Comparison of ENCODE assay signal across 17 mouse cellular contexts in the genomic region with DNA sequence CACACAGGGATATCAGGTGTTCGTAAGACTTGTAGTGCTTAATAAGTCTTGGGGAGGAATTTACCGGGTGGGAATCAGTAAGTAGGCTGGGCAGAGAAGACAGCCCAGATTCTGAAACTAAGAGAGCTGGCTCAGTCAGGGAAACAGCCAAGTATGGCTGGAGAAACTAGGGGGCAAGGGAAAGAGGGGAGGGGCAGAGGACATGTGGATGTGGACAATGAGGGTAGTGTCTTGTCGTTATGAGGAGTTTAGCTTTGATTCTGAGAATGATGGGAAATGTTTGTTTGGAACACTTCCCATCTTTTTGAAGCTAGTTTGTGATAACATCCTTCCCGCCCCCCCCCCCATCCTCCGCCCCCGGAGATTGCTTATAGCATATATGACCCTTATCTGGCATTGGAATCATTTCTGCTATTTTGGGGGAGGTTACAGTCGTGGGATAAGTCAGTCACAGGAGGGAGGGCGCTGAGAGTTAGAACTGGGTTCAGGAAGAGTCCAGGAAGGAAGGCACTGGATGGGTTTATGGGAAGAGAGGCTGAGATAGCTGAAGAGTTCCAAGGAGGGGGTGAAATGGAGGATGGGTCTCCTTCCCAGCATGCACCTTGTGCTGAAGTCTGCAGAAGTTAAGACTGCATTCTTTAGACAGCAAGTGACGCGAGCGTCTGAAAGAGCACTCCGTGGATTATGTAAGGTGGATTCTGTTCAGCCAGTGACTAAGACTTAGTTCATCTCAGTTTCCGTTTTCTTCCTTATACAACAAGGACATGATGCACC. TPM values are rescaled to one million over a fixed set of nuclear protein-coding genes. Genes with fewer than 3 reads are reported as not detected.
DNase-seq lines count a peak whose midpoint lies in the region; ATAC-seq and TF ChIP-seq lines count a peak whose summit lies in the region.
"Had no signal": no experiment of that assay in that cellular context is flagged by ENCODE, and none has a peak within 500 bp of the region (broad histone marks: within the 10 kb centered on the region; RNA-seq: fewer than 3 reads in every experiment).

No protein-coding gene starts in this region.

- no peak for DNase-seq in frontal cortex, postnatal 25 days (ENCODE audit: low spot score in 2 of 2)
- peak; percentile 56 for DNase-seq in kidney, postnatal 0 days (ENCODE audit: low spot score)
- DNase-seq in kidney, adult 11 months = no peak
- peak; percentile 14 for DNase-seq in 416B (ENCODE audit: low read depth)
- DNase-seq in hindbrain, embryonic 14.5 days (ENCODE audit: low spot score) = no peak
- no peak for DNase-seq in left cerebral cortex, adult 2 months (ENCODE audit: extremely low spot score in 1 of 2, low spot score in 2 of 2)
- DNase-seq: B cell, adult 2 months; cerebellum, adult 11-12 months; gastrocnemius, adult 2 months had no signal

- intact Hi-C loops in left cerebral cortex, adult 2 months (cut with DNase I) = no loop called here

- peak overlapping the region; percentile 19; the same call in 1 of the 2 replicates for H3K27ac ChIP-seq in kidney, postnatal 0 days
- peak overlapping the region; percentile 79 for H3K27ac ChIP-seq in liver, embryonic 12.5 days
- H3K27ac ChIP-seq in hindbrain, embryonic 14.5 days = no peak overlapping the region
- no peak overlapping the region; the same call in 1 of the 2 replicates for H3K27ac ChIP-seq in left cerebral cortex, adult 2 months
- H3K27ac ChIP-seq: embryonic facial prominence, embryonic 15.5 days; forebrain, embryonic 15.5 days; gastrocnemius, adult 2 months; hindbrain, embryonic 10.5 days; macrophage; midbrain, embryonic 15.5 days had no signal

- no peaks in the 10 kb centered on the region for H3K27me3 ChIP-seq in kidney, postnatal 0 days (ENCODE audit: insufficient read depth, low read length)
- no peaks in the 10 kb centered on the region for H3K27me3 ChIP-seq in liver, embryonic 12.5 days (replicated peaks)
- no peaks in the 10 kb centered on the region for H3K27me3 ChIP-seq in hindbrain, embryonic 14.5 days (ENCODE audit: control insufficient read depth, insufficient read depth, low read length)
- H3K27me3 ChIP-seq: embryonic facial prominence, embryonic 15.5 days; forebrain, embryonic 15.5 days; midbrain, embryonic 15.5 days had no signal

- 0 out of 2 replicates have a peak, but pooled peaks cover 3% of the 10 kb centered on the region for H3K36me3 ChIP-seq in kidney, postnatal 0 days (ENCODE audit: insufficient read depth, low read length)
- peaks cover 8% of the 10 kb centered on the region; the same call in 1 of the 2 replicates for H3K36me3 ChIP-seq in liver, embryonic 12.5 days
- H3K36me3 ChIP-seq in hindbrain, embryonic 14.5 days (replicated peaks; ENCODE audit: control insufficient read depth, insufficient read depth) = no peaks in the 10 kb centered on the region
- H3K36me3 ChIP-seq: embryonic facial prominence, embryonic 15.5 days; forebrain, embryonic 15.5 days; midbrain, embryonic 15.5 days had no signal

- no peaks in the 10 kb centered on the region; the same call in 1 of the 2 replicates for H3K9me3 ChIP-seq in kidney, postnatal 0 days (replicated peaks; ENCODE audit: low read length)
- no peaks in the 10 kb centered on the region for H3K9me3 ChIP-seq in liver, embryonic 12.5 days (replicated peaks)
- no peaks in the 10 kb centered on the region for H3K9me3 ChIP-seq in hindbrain, embryonic 14.5 days (ENCODE audit: control insufficient read depth, low read length)
- H3K9me3 ChIP-seq: embryonic facial prominence, embryonic 15.5 days; forebrain, embryonic 15.5 days; hindbrain, embryonic 10.5 days; midbrain, embryonic 15.5 days had no signal

- peaks cover 4% of the 10 kb centered on the region for H3K4me1 ChIP-seq in kidney, postnatal 0 days (replicated peaks; ENCODE audit: insufficient read depth, low read length)
- H3K4me1 ChIP-seq in liver, embryonic 12.5 days = peaks cover 88% of the 10 kb centered on the region
- H3K4me1 ChIP-seq in hindbrain, embryonic 14.5 days (replicated peaks; ENCODE audit: control insufficient read depth, insufficient read depth, low read length) = peaks cover 4% of the 10 kb centered on the region; the same call in 1 of the 2 replicates
- H3K4me1 ChIP-seq: embryonic facial prominence, embryonic 15.5 days; forebrain, embryonic 15.5 days; midbrain, embryonic 15.5 days had no signal

- 66% methylated on average over 13 of the region's 13 CpGs for WGBS in kidney, postnatal 0 days
- WGBS in liver, embryonic 12.5 days (ENCODE audit: insufficient replicate concordance) = 65% methylated on average over 13 of the region's 13 CpGs
- 92% methylated on average over 13 of the region's 13 CpGs for WGBS in hindbrain, embryonic 14.5 days

- no peak overlapping the region for H3K4me2 ChIP-seq in kidney, postnatal 0 days (ENCODE audit: low read length)
- peak overlapping the region; percentile 49 for H3K4me2 ChIP-seq in liver, embryonic 12.5 days
- no peak overlapping the region for H3K4me2 ChIP-seq in hindbrain, embryonic 14.5 days (replicated peaks)
- H3K4me2 ChIP-seq: embryonic facial prominence, embryonic 15.5 days; forebrain, embryonic 15.5 days; midbrain, embryonic 15.5 days had no signal

- TF ChIP-seq CTCF in kidney, postnatal 0 days (IDR thresholded peaks at IDR 0.05; ENCODE audit: low read depth) = no peak
- no peak for TF ChIP-seq CTCF in left cerebral cortex, adult 2 months (IDR thresholded peaks at IDR 0.05)

- no peak overlapping the region for H3K9ac ChIP-seq in kidney, postnatal 0 days (ENCODE audit: low read depth, low read length)
- H3K9ac ChIP-seq in liver, embryonic 12.5 days = peak overlapping the region; percentile 36; the same call in 1 of the 2 replicates
- no peak overlapping the region for H3K9ac ChIP-seq in hindbrain, embryonic 14.5 days
- H3K9ac ChIP-seq: embryonic facial prominence, embryonic 15.5 days; forebrain, embryonic 15.5 days; midbrain, embryonic 15.5 days had no signal

- peak; percentile 79 for ATAC-seq in frontal cortex, adult (ENCODE audit: low TSS enrichment)
- ATAC-seq in kidney, postnatal 0 days (replicated peaks; ENCODE audit: low FRiP score, low read depth) = no peak
- peak; percentile 19; the same call in 1 of the 2 replicates for ATAC-seq in liver, embryonic 12.5 days
- ATAC-seq in hindbrain, embryonic 14.5 days (ENCODE audit: low FRiP score) = no peak
- ATAC-seq: forebrain, embryonic 15.5 days; inflammation-experienced regulatory T-cells, adult 6 months; midbrain, embryonic 15.5 days had no signal

- no peak overlapping the region for H3K4me3 ChIP-seq in kidney, postnatal 0 days (replicated peaks; ENCODE audit: low read depth, low read length)
- no peak overlapping the region for H3K4me3 ChIP-seq in liver, embryonic 12.5 days
- no peak overlapping the region for H3K4me3 ChIP-seq in hindbrain, embryonic 14.5 days (replicated peaks; ENCODE audit: low read length)
- no peak overlapping the region for H3K4me3 ChIP-seq in left cerebral cortex, adult 2 months
- H3K4me3 ChIP-seq: embryonic facial prominence, embryonic 15.5 days; forebrain, embryonic 15.5 days; gastrocnemius, adult 2 months; hindbrain, embryonic 10.5 days; midbrain, embryonic 15.5 days had no signal

RNA-seq across cellular contexts. Expression of gene Arl15, which starts 57.5 kb away (rescaled TPM):
- 10.8 and 12.6 TPM in 2 replicates for polyA plus RNA-seq in kidney, postnatal 0 days (2015; fragmentation: Nextera tagmentation; extraction: Ambion mirVana)
- 4.4 and 5.3 TPM in 2 replicates for polyA plus RNA-seq in liver, embryonic 12.5 days (2016; fragmentation: Nextera tagmentation; extraction: Ambion mirVana)
- polyA plus RNA-seq in hindbrain, embryonic 14.5 days (2014; fragmentation: Nextera tagmentation; extraction: Ambion mirVana) = 19.0 and 23.5 TPM in 2 replicates
- 10 to 100 TPM; 34.2 to 35.5 TPM for total RNA-seq in left cerebral cortex, adult 2 months (2021)

Comparison
In these comparisons a context has a peak if more than half of its experiments do, and no peak if none do; other contexts are left out.
1. DNase-seq: peak in kidney, postnatal 0 days (single experiment) and 416B (single experiment); none in frontal cortex, postnatal 25 days (0 of 2), kidney, adult 11 months (single experiment), hindbrain, embryonic 14.5 days (single experiment) and left cerebral cortex, adult 2 months (0 of 2).
2. ATAC-seq: peak in frontal cortex, adult (single experiment) and liver, embryonic 12.5 days (single experiment); none in kidney, postnatal 0 days (single experiment) and hindbrain, embryonic 14.5 days (single experiment).
3. H3K27ac ChIP-seq: peak in kidney, postnatal 0 days (single experiment) and liver, embryonic 12.5 days (single experiment); none in hindbrain, embryonic 14.5 days (single experiment) and left cerebral cortex, adult 2 months (single experiment).